Mouse (Mus musculus) MEL (cell line): ENCODE measurements around the gene A030014E15Rik. TPM values are rescaled to one million over a fixed set of nuclear protein-coding genes. Genes with fewer than 3 reads are reported as not detected.

Experiments
- DNase-seq: peaks from one replicate; pipeline ENCODE4 v3.0.0; 2011; ENCODE audit warnings: low read depth, low spot score
- H3K27ac ChIP-seq: 2 replicates; pipeline ENCODE4 v1.5.1; 2012; ENCODE audit warnings: low read depth, mild to moderate bottlenecking, control low read depth, low read length, moderate library complexity; ENCODE audit not compliant: control insufficient read depth
- H3K27me3 ChIP-seq, 2 experiments: fragments of 150-350 bp in 1 of 2; sonication (generic) in 1 of 2; 2 replicates each; pipeline ENCODE4 v1.6.1; 2012; ENCODE audit warnings: low read length in 2 of 2, mild to moderate bottlenecking in 2 of 2, improper control_type of control experiment in 1 of 2, moderate library complexity in 1 of 2; ENCODE audit not compliant: insufficient read depth in 2 of 2, control insufficient read depth in 1 of 2
- H3K36me3 ChIP-seq, 2 experiments: 2 replicates each; pipeline ENCODE4 v1.6.1; 2012 to 2014; ENCODE audit warnings: low read length in 2 of 2, improper control_type of control experiment in 1 of 2, inconsistent platforms in 1 of 2, mild to moderate bottlenecking in 1 of 2; ENCODE audit not compliant: insufficient read depth in 2 of 2, control insufficient read depth in 1 of 2
- H3K4me1 ChIP-seq, 2 experiments: fragments of 150-350 bp in 1 of 2; sonication (generic) in 1 of 2; 2 replicates each; pipeline ENCODE4 v1.6.1; 2012; ENCODE audit warnings: low read length in 2 of 2, improper control_type of control experiment in 1 of 2, mild to moderate bottlenecking in 1 of 2; ENCODE audit not compliant: insufficient read depth in 2 of 2, control insufficient read depth in 1 of 2
- H3K4me3 ChIP-seq, 2 experiments: fragments of 150-350 bp in 1 of 2; sonication (generic) in 1 of 2; 2 replicates each; pipeline ENCODE4 v1.5.1; 2012; ENCODE audit warnings: low read depth in 2 of 2, low read length in 2 of 2, mild to moderate bottlenecking in 2 of 2, moderate library complexity in 2 of 2, control low read depth in 1 of 2, improper control_type of control experiment in 1 of 2; ENCODE audit not compliant: control insufficient read depth in 1 of 2, insufficient read depth in 1 of 2
- H3K79me2 ChIP-seq: 2 replicates; pipeline ENCODE4 v1.6.1; 2012; ENCODE audit warnings: mild to moderate bottlenecking, low read length, moderate library complexity; ENCODE audit not compliant: control insufficient read depth, poor library complexity, insufficient read depth
- H3K9ac ChIP-seq: 2 replicates; pipeline ENCODE4 v1.6.1; 2012; ENCODE audit warnings: low read depth, mild to moderate bottlenecking, control low read depth, low read length, moderate library complexity; ENCODE audit not compliant: control insufficient read depth, poor library complexity, severe bottlenecking
- H3K9me3 ChIP-seq: fragments of 150-350 bp; sonication (generic); replicated peaks from 2 replicates; pipeline ENCODE4 v1.6.1; 2012; ENCODE audit warnings: mild to moderate bottlenecking, low read length, improper control_type of control experiment, moderate library complexity; ENCODE audit not compliant: insufficient read depth
- BHLHE40 ChIP-seq: IDR thresholded peaks from 2 replicates; pipeline ENCODE4 v1.6.1; 2012; ENCODE audit warnings: low read depth, mild to moderate bottlenecking, inconsistent platforms, low read length, improper control_type of control experiment, borderline replicate concordance
- CHD2 ChIP-seq: IDR thresholded peaks from 2 replicates; pipeline ENCODE4 v1.6.1; 2011; ENCODE audit warnings: low read length, improper control_type of control experiment
- CTCF ChIP-seq, 3 experiments: IDR thresholded peaks in 2 of 3; conservative IDR thresholded peaks in 1 of 3; 2 replicates each; pipeline ENCODE4 v1.5.1; 2011 to 2012; ENCODE audit warnings: low read length in 3 of 3, low read depth in 2 of 3, mild to moderate bottlenecking in 2 of 3, improper control_type of control experiment in 1 of 3, inconsistent platforms in 1 of 3, mixed read lengths in 1 of 3, moderate library complexity in 1 of 3; ENCODE audit not compliant: control insufficient read depth in 1 of 3, insufficient read depth in 1 of 3, poor library complexity in 1 of 3, severe bottlenecking in 1 of 3
- HCFC1 ChIP-seq: IDR thresholded peaks from 2 replicates; pipeline ENCODE4 v1.6.1; 2012; ENCODE audit warnings: low read depth, mild to moderate bottlenecking, inconsistent platforms, low read length, improper control_type of control experiment, moderate library complexity
- KAT2A ChIP-seq: conservative IDR thresholded peaks from 2 replicates; pipeline ENCODE4 v1.6.1; 2012; ENCODE audit warnings: low read depth, low read length, improper control_type of control experiment, inconsistent platforms
- MAFK ChIP-seq: IDR thresholded peaks from 2 replicates; pipeline ENCODE4 v1.6.1; 2011; ENCODE audit warnings: low read depth, mild to moderate bottlenecking, low read length, improper control_type of control experiment, borderline replicate concordance
- MAZ ChIP-seq: IDR thresholded peaks from 2 replicates; pipeline ENCODE4 v1.6.1; 2012; ENCODE audit warnings: low read depth, mild to moderate bottlenecking, inconsistent platforms, low read length, improper control_type of control experiment
- MEF2A ChIP-seq: IDR thresholded peaks from 2 replicates; pipeline ENCODE4 v1.6.1; 2014; ENCODE audit warnings: low read depth, mild to moderate bottlenecking, inconsistent platforms, low read length, improper control_type of control experiment; ENCODE audit not compliant: poor library complexity, insufficient replicate concordance, severe bottlenecking; ENCODE audit errors: extremely low read depth
- MYB ChIP-seq: IDR thresholded peaks from 2 replicates; pipeline ENCODE4 v1.6.1; 2011; ENCODE audit warnings: mild to moderate bottlenecking, low read depth, low read length, improper control_type of control experiment
- NRF1 ChIP-seq: IDR thresholded peaks from 2 replicates; pipeline ENCODE4 v1.6.1; 2014; ENCODE audit warnings: low read depth, mild to moderate bottlenecking, inconsistent platforms, low read length, improper control_type of control experiment, moderate library complexity; ENCODE audit not compliant: poor library complexity, insufficient read depth, severe bottlenecking
- POLR2AphosphoS2 ChIP-seq: IDR thresholded peaks from 2 replicates; pipeline ENCODE4 v1.6.1; 2011; ENCODE audit warnings: low read length, improper control_type of control experiment
- POLR2AphosphoS5 ChIP-seq: IDR thresholded peaks from 2 replicates; pipeline ENCODE4 v1.6.1; 2012; ENCODE audit warnings: low read depth, borderline replicate concordance, mild to moderate bottlenecking, inconsistent platforms, low read length, moderate library complexity, mixed read lengths
- RAD21 ChIP-seq: IDR thresholded peaks from 2 replicates; pipeline ENCODE4 v1.6.1; 2011; ENCODE audit warnings: mild to moderate bottlenecking, low read depth, low read length, improper control_type of control experiment
- TAL1 ChIP-seq: IDR thresholded peaks from 2 replicates; pipeline ENCODE4 v1.6.1; 2012; ENCODE audit warnings: mild to moderate bottlenecking, inconsistent platforms, low read length, moderate library complexity, mixed read lengths
- UBTF ChIP-seq: IDR thresholded peaks from 2 replicates; pipeline ENCODE4 v1.6.1; 2012; ENCODE audit warnings: low read depth, mild to moderate bottlenecking, inconsistent platforms, low read length, improper control_type of control experiment, moderate library complexity, borderline replicate concordance; ENCODE audit not compliant: insufficient read depth
- ZNF384 ChIP-seq: IDR thresholded peaks from 2 replicates; pipeline ENCODE4 v1.6.1; 2012; ENCODE audit warnings: low read depth, mild to moderate bottlenecking, inconsistent platforms, low read length, improper control_type of control experiment
- polyA plus RNA-seq, 2 experiments: library from polyadenylated mRNA; stranded (reverse) in 1 of 2; unstranded in 1 of 2; fragments of >175 nt in 1 of 2; fragments of >200 nt in 1 of 2; gene quantifications; 2 replicates each; pipeline versions ENCODE4 v1.2.1 to v1.2.4; 2012; ENCODE audit warnings: low replicate concordance in 2 of 2, low read depth in 1 of 2; ENCODE audit not compliant: insufficient read length in 2 of 2, insufficient read depth in 1 of 2, missing spikeins in 1 of 2
- total RNA-seq: library from RNA; depleted of rRNA; stranded (reverse); fragments of 300-350 nt; gene quantifications from 2 replicates; pipeline ENCODE4 v1.2.3, GENCODE M21; 2012

A030014E15Rik gene
- total and polyA plus RNA-seq, 3 experiments: not detected

DNA sequence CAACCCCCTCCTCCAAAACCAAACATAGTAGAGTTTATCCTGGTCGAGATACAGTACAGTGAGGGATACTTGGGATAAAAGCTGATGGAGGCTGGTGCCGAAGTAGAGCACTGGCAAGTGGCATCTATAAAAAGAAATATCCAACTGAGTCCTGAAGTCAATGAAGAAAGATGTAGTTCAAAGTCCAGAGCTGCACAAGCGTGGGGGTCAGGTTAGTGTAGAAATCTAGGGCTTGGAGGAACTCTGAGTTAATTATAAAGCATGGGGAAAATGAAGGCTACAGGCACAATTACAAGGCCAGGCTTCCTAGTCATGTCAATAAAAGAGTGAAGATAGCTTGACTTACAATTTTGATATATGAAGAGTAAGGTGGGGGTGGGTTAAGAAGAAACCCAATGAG is 23.5 kb upstream of the A030014E15Rik start:
- Histone ChIP-seq H3K36me3 (peaks cover 3 to 4% of the 10 kb centered on the region in 2 experiments; a peak in 2 of 4 replicates), H3K79me2 (no peaks in the 10 kb centered on the region), H3K9me3 (no peaks in the 10 kb centered on the region), H3K9ac (no peak overlapping the region), H3K4me1 (no peaks in the 10 kb centered on the region), H3K27ac (no peak overlapping the region), H3K4me3 (no peak overlapping the region), H3K27me3 (no peaks in the 10 kb centered on the region)
- no peak for DNase-seq
- TF ChIP-seq POLR2AphosphoS5 (no peak), RAD21 (no peak), NRF1 (no peak), KAT2A (no peak), UBTF (no peak), MAFK (no peak), CTCF (IDR thresholded peaks at IDR 0.05 in 2 of 3, conservative IDR thresholded peaks at IDR 0.05 in 1 of 3; ENCODE audit: control insufficient read depth in 1 of 3, insufficient read depth in 1 of 3, low read depth in 2 of 3, low read length in 3 of 3, poor library complexity in 1 of 3, severe bottlenecking in 1 of 3) (no peak), ZNF384 (no peak), TAL1 (no peak), MAZ (no peak)

- Histone ChIP-seq H3K9ac (no peak overlapping the region), H3K9me3 (no peaks in the 10 kb centered on the region), H3K27ac (no peak overlapping the region), H3K27me3 (no peaks in the 10 kb centered on the region), H3K79me2 (no peaks in the 10 kb centered on the region)
- TF ChIP-seq KAT2A (no peak), CHD2 (no peak), MEF2A (no peak), POLR2AphosphoS2 (no peak), MYB (no peak), HCFC1 (no peak), BHLHE40 (no peak), ZNF384 (no peak)
- TF ChIP-seq, all 39 proteins: peak for 0
- DNase-seq: no peak
- no peaks in the 10 kb centered on the region for H3K4me1 ChIP-seq
- no peak overlapping the region for H3K4me3 ChIP-seq
- H3K36me3 ChIP-seq: 0 out of 4 replicates have a peak, but pooled peaks cover 0 to 2% of the 10 kb centered on the region in 2 experiments
These were observed 18.8 kb upstream of the A030014E15Rik start for GRCm38 (mm10) chr1:82905886-82906285.
